Mouse (Mus musculus) layer of hippocampus, adult 11-12 months (tissue): ENCODE data around the gene Rhobtb3.
A peak's percentile ranks its signal among the peaks of the same experiment; 100 is the strongest.

Source experiments
- DNase-seq: peaks from one replicate; pipeline ENCODE4 v3.0.0; 2022; ENCODE audit warnings: low spot score

The Rhobtb3 gene

DNA sequence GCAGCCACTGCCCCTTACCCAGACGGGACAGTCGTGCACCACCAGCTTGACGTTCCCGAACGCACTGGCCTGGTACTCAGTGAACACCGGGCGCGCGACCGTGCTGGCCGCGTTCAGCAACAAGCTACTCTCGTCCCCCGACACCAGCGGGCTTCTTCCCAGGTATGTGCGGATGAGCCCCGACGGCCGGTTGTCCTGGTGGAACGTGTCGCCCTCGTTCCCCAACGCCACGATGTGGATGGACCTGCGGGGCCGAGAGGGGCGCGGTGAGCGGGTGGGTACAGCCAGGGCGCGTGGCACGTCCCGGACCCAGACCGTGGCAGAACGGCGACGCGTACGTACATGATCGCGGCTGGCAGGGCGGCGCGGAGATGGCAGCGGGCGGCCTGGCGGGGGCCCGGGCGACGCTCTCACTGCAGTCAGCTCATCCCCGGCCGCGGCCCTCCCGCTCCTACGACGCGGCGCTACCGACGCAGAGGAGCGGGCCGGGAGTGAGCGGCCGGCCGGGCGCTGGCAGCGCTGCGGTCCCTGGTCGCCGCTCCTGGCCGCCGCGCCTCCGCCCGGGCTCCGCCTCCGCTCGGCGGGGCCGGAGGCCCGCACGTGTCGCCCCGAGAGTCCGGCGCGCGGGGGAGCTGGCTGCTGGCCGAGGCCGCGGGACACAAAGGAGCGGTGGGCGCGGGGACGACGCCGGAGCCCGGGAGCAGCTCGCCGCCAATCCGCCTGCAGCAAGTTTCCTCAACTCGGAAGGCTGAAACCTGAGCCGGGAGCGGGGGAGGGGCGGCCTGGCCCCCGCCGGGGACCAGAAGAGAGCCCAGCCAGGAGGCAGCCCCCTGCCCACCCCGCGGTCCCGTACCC, at the start of gene Rhobtb3:
TSS of gene Rhobtb3 (minus strand) at position 737 of the 855 bp plus-strand sequence.
- peak; percentile 52 for DNase-seq

DNA sequence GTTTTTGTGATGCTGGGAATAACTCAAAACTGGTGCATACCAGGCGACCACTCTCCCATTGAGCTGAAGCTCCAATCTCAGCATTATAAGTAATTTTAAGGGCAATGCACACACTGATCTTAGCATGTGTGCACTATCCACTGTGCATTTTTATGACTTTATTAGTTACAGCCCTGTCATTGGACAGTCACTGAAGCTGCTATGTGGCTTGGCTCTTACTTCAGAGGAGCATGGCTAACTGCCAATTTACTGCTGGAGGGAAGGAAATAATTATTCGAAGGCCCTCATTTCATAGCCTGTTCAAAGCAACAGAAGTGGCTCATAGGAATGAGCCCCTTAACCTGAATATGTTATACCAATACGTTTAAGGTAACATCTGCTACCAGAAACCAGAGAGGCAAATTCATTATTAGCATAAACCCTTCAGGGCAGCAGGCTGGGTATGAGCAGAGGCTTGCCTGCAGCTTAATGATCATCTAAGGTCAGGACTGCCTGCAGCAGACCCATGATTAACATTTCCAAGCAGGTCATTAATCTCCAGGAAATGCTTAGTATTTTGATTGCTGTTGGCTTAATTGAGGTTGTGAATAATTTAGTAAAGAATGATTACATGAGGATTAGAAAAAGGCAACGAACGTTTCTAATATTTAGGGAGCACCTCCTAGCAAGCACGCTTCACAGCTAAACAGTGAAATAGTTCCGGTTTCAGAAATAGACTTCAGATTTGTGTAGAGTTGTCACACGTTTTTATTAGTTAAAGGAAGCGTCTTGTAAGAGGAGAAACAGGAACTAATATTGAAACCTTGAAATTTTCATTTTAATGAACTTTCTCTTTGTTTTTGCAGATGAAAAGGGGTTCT, 48.7 kb upstream of the Rhobtb3 start:
- DNase-seq = no peak

DNA sequence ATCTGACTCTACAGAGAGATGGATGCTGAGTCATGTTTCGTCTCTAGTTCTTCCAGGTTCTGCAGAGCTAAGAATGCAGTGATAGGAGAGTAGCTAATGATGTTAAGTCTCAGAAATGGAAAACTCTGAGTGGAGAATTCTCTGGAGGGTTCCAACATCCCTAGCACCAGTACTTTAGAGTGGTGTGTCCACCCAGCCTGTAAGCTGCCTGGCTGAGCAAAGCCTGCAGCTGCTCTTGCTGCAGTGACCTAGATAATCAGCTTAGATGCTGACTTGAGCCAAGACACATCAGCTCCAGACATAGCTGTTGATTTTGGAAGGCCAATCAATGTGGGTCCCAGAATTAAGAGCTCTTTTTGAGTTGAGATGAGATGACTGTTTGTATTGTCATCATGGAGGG, 44.4 kb upstream of the Rhobtb3 start:
- DNase-seq = no peak

DNA sequence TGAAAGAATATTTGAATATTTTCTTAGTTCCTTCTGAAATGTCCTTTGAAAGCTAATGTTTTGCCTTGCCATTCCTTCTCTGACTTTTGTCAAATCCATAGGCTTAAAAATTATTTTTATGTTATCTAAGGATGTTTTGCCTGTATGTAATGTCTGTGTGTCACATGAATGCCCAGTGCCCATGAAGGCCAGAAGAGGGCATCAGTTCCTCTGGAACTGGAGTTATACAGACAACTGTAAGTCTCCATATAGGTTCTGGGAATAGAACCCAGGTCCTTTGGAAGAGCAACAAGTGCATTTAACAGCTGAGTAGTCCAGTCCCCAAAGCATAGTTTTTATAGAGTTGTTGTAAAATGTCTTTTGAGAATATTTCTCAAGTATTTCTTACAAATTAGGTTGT, 38.2 kb upstream of the Rhobtb3 start:
- no peak for DNase-seq

DNA sequence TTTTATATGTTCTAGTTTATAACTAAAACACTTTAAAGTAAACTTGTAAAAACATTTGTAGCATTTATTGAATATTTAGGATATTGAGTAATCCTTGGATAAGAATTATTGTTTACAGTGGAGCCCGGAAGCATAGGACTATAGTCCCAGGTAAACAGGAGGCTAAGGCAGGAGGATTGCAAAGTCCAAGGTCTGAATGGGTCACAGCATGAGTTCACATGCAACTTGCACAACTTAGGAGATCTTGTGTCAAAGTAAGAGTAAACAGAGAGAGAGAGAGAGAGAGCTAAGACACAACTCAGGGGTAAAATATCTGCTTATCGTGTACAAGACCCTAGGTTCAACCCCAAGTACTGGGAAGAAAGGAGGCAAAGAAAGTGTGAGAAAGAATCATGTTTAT, 32.9 kb upstream of the Rhobtb3 start:
- no peak for DNase-seq

DNA sequence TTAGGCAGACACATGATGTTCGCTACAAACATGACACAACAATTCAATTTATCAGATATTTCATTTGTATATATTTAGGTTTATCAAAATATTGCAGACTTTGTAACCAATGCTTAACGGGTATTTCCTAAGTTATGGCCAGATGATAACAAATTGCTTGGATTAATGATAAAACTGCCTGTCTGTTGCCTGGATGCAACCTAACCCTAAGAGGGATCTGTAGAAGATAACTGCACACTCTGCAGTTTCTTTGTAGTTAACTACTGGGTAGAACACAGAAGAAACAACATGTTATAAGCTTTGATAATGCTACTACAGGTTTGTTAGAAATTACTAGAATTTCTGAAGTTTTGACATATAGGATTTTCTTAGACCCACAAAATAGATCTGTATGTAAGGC, 32.5 kb upstream of the Rhobtb3 start:
- DNase-seq = no peak

DNA sequence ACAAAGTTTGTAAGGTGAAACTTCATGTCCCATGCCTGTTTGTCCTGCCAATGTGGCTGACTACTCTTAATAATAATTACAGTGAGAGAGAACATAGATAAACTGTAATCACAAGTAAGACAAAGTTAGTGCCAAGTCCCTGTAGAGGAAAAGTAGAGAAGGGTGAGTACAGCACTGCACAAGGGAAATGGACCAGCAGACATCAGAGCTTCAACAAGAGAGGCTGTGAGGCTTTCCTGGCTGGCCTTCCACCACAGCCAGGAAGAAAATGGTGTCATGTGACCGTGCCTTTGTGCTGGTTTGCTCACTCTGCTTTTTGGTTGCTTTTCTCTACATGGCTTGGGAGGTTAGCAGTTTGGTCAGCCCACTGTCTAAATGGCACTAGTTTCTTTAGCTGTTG, 31.9 kb upstream of the Rhobtb3 start:
- DNase-seq = no peak

DNA sequence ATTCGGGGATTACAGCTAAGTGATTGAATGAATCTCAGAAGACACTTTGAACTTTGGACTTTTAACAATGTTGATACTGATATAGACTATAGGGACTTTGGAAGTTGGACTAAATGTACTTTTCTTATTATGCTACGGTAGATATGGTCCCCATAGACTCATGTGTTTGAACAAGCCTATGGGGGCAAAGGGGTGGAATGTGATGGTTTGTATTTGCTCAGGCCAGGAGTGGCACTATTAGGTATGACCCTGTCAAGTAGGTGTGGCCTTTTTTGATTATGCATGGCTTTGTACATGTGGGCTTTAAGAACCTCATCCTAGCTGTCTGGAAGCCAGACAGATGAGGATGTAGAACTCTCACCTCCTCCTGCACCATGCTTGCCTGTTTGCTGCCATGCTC, 30.8 kb upstream of the Rhobtb3 start:
- no peak for DNase-seq

DNA sequence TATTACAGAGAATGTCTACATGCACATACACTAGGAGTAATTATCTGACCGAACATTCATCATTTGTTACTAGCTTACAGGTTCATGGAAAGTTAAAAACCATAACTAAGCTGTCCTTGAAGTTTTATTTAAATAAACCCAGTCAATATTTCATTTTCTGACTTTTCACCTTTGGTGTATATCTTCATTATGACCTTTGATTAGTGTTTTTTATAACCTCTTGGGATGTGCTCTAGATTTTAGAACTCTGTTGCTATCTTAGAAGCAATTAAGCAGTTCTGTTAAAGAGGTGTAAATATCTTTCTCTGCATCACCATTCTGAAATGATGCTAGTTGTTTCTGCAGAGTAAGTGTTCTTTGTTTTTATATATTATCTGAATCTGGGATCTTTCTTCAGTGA, 23.1 kb upstream of the Rhobtb3 start, which contains the start of gene Spata9:
TSS of gene Spata9 (plus strand) at position 301 of the 400 bp plus-strand sequence.
- no peak for DNase-seq

DNA sequence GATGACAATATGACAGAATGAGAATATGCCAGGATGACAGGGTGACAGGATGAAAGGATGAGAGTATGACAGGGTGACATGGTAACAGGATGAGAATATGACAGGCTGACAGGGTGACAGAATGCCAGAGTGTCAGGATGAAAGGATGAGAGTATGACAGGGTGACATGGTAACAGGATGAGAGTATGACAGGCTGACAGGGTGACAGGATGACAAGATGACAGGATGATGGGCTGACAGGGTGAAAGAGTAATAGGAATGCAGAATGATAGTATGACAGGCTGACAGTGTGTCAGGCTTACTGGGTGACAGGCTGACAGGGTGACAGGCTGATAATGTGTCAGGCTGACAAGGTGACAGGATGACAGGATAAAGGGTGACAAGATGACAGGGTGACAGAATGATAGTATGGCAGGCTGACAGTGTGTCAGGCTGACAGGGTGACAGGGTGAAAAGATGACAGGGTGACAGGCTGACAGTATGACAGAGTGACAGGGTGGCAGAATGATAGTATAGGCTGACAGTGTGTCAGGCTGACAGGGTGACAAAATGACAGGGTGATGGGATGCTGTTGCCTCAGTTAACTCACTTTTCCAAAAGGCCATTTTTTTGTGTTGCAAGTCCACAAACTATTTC, 11.8 kb upstream of the Rhobtb3 start:
- DNase-seq = no peak

DNA sequence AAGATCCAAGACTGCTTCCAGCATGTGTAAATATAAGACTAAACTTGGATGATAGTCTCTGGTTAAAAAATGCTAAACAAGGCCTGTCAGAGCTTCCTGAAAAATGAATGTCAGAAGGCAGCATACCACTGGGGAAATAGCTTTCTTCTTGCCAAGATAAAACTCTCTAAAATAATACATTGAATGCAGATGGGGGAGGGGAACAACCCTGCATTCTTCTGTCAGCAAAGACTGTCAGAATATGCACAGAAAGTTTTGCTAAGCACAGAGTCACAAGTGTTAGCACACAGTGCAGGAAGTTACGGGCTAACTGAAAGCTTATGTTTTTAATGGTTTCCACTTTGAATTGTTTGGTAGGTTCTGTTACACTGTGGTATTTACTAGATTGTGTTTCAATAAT, 6.6 kb upstream of the Rhobtb3 start:
- no peak for DNase-seq

DNA sequence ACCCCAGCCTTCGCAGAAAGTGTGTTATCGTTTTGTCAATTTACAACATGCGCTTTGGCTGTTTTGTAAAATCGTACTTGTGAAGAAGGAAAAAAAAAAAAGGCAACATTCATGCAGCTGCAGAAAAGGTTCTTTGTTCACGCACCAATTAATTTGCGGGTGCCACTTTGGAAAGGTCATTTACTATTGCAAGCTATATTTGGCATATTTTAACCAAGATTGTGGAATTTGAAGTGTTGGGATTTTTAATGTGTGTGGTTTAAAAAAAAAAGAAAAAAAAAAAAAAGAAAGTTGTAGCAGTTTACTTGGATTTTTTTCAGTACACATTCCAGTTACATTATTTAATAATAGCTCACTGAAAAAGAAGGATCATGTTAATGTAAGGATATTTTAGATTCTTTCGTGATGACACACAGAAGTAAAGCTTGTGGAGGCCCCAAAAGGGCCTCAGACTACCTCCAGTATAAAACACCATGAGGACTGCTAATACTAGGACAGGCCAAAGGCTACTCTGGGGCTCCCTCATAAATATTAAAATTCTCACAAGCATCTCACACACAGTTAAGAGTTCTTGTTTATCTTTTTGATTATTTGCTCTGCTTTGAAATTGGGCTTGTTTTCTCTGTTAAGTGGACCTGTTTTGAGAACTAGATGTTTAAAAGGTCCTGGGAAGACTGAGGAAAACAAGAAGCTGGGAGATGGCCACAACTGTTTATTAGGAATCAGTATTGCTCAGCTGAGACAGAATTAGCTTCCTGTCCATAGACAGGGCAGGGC, 507 bp upstream of the Rhobtb3 start:
- no peak for DNase-seq

DNA sequence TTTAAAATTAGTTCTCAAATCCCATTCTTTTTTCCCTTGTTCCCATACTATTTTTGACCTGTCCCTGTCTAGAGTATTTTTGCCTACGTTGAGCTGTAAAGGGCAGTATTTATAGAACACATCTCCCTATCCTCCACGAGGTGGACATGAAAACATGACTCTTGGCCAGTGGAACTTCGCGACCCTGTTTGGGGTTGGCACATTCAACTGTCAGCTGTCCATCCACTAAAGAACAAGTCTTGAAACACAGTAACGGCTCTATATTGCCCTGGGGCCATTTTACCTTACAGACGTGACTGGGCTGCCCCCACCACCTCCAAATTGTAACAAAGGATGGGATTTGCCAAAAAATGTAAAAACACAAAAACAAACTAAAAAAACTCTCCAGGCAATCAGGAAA, 994 bp downstream of the Rhobtb3 start:
- DNase-seq = no peak

DNA sequence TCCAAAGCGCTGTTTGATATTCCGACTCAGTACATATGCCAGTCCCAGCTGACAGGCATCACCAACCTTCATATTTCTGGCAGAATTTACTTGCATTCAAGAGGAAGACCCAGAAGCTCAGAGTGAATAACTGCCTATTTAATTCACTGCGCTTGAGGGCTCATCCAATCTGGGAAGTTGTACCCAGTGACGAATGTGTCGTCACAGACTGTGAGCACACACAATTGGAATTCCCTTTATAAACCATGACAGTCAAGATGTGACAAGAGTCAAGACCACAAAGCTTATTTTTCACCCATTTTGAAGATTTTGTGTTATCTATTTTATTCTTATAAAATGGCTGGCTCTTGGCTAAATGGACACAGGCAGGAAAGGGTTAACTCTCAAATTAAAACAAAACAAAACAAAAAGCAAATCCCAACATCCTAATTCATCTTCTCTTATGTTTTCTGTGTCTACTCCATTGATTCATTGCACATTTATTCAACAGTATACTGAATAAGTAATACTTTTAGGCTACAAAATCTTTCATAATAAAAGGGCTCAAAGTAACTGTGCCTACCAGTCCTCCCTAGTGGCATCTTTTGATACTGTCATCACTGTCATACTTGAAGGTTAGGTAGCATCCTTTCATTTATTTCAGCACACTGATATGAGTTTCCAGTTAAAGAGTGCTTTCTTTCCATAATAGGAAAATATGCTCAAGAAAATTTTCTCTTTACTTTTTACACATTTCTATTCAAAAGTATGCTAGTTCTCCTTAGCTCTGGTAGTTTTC, 2.0 kb downstream of the Rhobtb3 start:
- no peak for DNase-seq

DNA sequence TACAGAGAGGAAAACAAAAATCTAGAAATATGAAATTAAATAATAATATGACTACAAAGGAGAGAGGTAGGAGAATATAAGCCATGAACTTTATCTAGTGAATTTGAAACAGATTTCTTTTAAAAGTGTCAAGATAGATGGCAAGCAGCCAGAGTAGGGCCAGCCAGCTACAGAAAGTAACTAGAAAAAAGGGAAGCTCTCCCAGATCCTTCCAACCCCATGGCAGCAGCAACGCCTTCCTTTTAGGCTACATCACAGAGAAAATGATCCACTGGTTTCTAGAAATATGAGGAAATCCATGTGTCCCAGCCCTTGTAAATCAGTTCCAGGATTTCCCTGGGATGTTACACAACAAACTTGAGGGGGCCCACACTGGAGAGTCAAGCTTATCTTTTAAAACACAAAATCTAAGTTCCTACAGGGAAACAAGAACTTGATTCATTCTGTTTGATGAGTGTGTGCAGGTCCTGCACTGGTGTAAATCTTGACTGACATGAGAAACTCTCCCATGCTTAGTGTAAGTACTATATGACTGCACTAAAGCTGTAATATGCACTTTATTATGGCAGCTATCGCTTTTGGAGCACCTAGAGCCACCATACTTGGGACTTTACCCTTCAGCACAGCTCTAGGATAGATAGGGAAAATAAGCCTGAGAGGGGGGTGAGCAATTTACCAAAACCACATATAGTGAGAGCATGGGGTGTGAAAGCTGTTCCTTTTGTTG, 2.8 kb downstream of the Rhobtb3 start:
- no peak for DNase-seq

DNA sequence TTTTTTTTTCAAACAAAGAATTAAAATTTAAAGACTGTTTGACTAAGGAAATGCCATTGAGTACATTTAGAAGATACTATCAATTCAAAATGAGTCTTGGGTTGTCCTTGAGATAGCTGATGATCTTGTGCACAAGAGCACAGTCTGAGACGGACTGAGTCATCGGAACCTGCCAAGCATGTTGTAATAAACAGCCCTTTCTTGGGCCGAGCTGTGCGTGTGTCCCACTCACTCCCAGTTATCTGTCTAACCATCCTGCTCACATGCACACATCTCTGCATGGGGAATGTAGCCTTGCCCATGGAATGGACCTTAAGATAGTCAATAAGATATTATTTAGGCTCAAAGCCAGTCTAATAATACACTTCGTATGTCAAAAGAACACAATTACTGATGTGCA, 4.9 kb downstream of the Rhobtb3 start:
- DNase-seq = no peak

DNA sequence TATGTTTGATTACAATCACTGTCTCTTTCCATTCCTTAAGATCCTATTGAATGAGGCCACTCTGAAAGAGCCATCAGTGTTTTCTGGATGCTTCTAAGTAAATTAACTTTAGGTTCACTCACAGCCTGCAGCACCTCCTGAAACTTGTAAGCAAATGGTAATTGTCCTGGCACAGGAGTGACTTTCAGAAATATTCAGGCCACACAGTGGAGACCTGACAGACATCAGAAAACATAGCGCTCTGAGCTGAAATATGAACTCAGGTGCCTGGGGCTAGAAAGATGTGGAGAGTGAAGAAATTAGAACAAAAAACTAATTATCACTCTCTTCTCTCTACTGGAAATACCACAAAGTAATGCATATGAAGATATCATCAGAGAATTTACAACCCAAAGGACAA, 10.4 kb downstream of the Rhobtb3 start:
- DNase-seq = no peak

DNA sequence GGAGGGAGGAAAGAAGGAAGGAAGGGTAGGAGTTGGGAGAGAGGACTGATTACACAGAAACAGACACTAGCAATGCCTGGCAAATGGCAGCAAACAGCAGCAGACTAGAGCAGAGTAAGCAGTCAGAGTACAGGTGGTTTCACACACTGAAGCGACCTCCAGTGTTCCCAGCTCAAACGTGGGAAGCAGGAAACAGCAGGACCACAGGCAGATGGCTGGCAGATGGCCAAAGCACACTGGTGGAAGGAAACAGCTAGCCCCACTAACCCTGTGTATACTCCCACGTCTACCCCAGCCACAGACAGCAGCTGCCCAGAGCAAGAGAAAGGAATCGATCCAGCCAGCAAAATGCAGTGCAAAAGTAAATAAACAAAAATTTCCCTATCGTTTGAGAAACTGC, 12.7 kb downstream of the Rhobtb3 start:
- peak; percentile 69 for DNase-seq

DNA sequence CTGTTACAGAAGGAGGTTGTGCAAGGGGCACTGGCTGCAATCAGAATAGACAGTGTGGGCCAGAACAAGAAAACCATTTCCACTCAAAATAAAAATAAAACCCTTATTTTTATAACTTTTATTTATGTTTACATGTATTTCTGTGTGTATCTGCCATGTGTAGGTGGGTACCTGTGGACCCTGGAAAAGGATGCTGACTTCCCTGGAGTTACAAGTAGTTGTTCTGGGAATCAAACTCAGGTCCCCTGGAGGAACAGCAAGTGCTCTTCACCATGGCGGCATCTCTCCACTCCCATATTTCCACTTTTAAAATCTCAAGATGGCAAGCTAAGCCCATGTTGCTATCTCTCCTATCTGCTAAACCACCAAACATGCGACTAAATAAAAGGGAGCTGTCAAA, 13.1 kb downstream of the Rhobtb3 start:
- DNase-seq = no peak

DNA sequence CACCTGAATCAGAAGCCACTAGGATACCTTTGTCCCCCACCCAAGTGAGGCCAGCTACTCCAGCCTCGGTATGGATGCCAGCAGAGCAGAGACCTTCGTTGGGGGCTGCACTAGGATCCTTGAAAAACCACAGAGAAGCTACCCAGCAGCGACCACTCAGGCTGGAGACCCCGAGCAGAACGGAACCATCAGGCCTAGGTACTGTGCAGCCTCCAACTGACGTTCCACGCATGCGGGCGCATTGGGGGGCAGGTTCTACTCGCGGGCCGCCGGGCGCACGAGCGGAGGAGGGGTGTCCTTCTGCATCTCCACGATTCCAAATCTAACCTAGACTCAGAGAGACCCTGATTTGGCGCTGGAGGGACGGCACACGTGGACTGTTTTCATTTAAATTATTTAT, 13.7 kb downstream of the Rhobtb3 start:
- DNase-seq = no peak
